Mouse (Mus musculus) MEL-GATA-1-ER (cell line): ENCODE results near the gene Cpsf4.
"Not testable (repeated sequence)": the region's sequence is repeated elsewhere in the genome, so short reads cannot be mapped to it uniquely, and the experiment has no call there.

Experiments
- DNase-seq: peaks from one replicate; pipeline ENCODE4 v3.0.0-alpha.2; 2012; ENCODE audit warnings: low read depth; ENCODE audit errors: extremely low read depth

Gene Cpsf4

GRCm38 (mm10) chr5:145178461-145178980 lies 11.5 kb downstream of the Cpsf4 start:
- DNase-seq, result no peak

GRCm38 (mm10) chr5:145185244-145185643 lies 18.2 kb downstream of the Cpsf4 start:
- no peak for DNase-seq

- no peak for DNase-seq
Measured at GRCm38 (mm10) chr5:145189416-145189815, 22.4 kb downstream of the Cpsf4 start.

GRCm38 (mm10) chr5:145190373-145190772 lies 23.4 kb downstream of the Cpsf4 start:
- no peak for DNase-seq

- peak; percentile 71 for DNase-seq
Measured at GRCm38 (mm10) chr5:145190875-145191798, 24.1 kb downstream of the Cpsf4 start.

GRCm38 (mm10) chr5:145191962-145192361 lies 24.9 kb downstream of the Cpsf4 start, which contains the start of gene Atp5j2:
Atp5j2 (minus strand) TSS chr5:145192062.
- no peak for DNase-seq

GRCm38 (mm10) chr5:145200387-145200786 lies 33.4 kb downstream of the Cpsf4 start:
- no peak for DNase-seq

- peak; percentile 94 for DNase-seq
Measured at GRCm38 (mm10) chr5:145201321-145201991, 34.4 kb downstream of the Cpsf4 start, which contains the start of gene Zkscan14. Zkscan14 (minus strand) TSS chr5:145201868.

- DNase-seq, result no peak
Measured at GRCm38 (mm10) chr5:145202446-145202845, 35.4 kb downstream of the Cpsf4 start.

- peak; percentile 99 for DNase-seq
Measured at GRCm38 (mm10) chr5:145203936-145204691, 37.1 kb downstream of the Cpsf4 start, which contains the start of gene Zkscan5. Zkscan5 (plus strand) TSS chr5:145204562.

GRCm38 (mm10) chr5:145205041-145205440 lies 38.0 kb downstream of the Cpsf4 start:
- DNase-seq, result no peak

- no peak for DNase-seq
Measured at GRCm38 (mm10) chr5:145207385-145207784, 40.4 kb downstream of the Cpsf4 start.

- no peak for DNase-seq
Measured at GRCm38 (mm10) chr5:145207954-145208353, 40.9 kb downstream of the Cpsf4 start.

- not testable (repeated sequence) for DNase-seq
Measured at GRCm38 (mm10) chr5:145208391-145208790, 41.4 kb downstream of the Cpsf4 start.

- DNase-seq, result no peak
Measured at GRCm38 (mm10) chr5:145211340-145211739, 44.3 kb downstream of the Cpsf4 start.

- no peak for DNase-seq
Measured at GRCm38 (mm10) chr5:145212216-145212615, 45.2 kb downstream of the Cpsf4 start.

GRCm38 (mm10) chr5:145213505-145213904 lies 46.5 kb downstream of the Cpsf4 start:
- no peak for DNase-seq

GRCm38 (mm10) chr5:145214679-145215078 lies 47.7 kb downstream of the Cpsf4 start:
- DNase-seq, result no peak

GRCm38 (mm10) chr5:145217746-145218145 lies 50.7 kb downstream of the Cpsf4 start:
- no peak for DNase-seq

GRCm38 (mm10) chr5:145218206-145218605 lies 51.2 kb downstream of the Cpsf4 start:
- DNase-seq, result no peak

GRCm38 (mm10) chr5:145218671-145219070 lies 51.7 kb downstream of the Cpsf4 start:
- no peak for DNase-seq
